Mouse (Mus musculus): ENCODE results near the gene Tex21. TPM values are rescaled to one million over a fixed set of nuclear protein-coding genes. Genes with fewer than 3 reads are reported as not detected.

Gene Tex21
- polyA plus RNA-seq, 2 experiments, result 0.06 to 0.19 TPM

- 87% methylated on average over 6 of the region's 6 CpGs for WGBS
- Histone ChIP-seq H3K4me2 (replicated peaks; ENCODE audit: low read depth, low read length, severe bottlenecking) (no peak overlapping the region), H3K36me3 (ENCODE audit: control insufficient read depth, insufficient read depth, low read length) (peaks cover 17% of the 10 kb centered on the region), H3K4me1 (ENCODE audit: control insufficient read depth, insufficient read depth, low read length) (0 out of 2 replicates have a peak, but pooled peaks cover 4% of the 10 kb centered on the region), H3K9me3 (ENCODE audit: control insufficient read depth, low read length) (no peaks in the 10 kb centered on the region), H3K27ac (replicated peaks; ENCODE audit: low read depth, low read length) (no peak overlapping the region), H3K4me3 (replicated peaks; ENCODE audit: low read length) (no peak overlapping the region), H3K9ac (ENCODE audit: low read depth, low read length, severe bottlenecking) (no peak overlapping the region), H3K27me3 (ENCODE audit: control insufficient read depth, insufficient read depth, low read length) (no peaks in the 10 kb centered on the region)
- ATAC-seq (ENCODE audit: low FRiP score, low read depth) (no peak), DNase-seq (ENCODE audit: low spot score) (no peak)
- no peak for TF ChIP-seq POLR2A (IDR thresholded peaks at IDR 0.05; ENCODE audit: borderline replicate concordance, extremely low read depth, insufficient read depth, insufficient read length)
Observed at GRCm38 (mm10) chr12:76278209-76278608, 31.7 kb upstream of the Tex21 start.

- Histone ChIP-seq H3K4me3 (replicated peaks; ENCODE audit: low read length) (no peak overlapping the region), H3K9me3 (ENCODE audit: control insufficient read depth, low read length) (no peaks in the 10 kb centered on the region), H3K27me3 (ENCODE audit: control insufficient read depth, insufficient read depth, low read length) (no peaks in the 10 kb centered on the region), H3K4me1 (ENCODE audit: control insufficient read depth, insufficient read depth, low read length) (no peaks in the 10 kb centered on the region), H3K9ac (ENCODE audit: low read depth, low read length, severe bottlenecking) (no peak overlapping the region), H3K36me3 (ENCODE audit: control insufficient read depth, insufficient read depth, low read length) (peaks cover 11% of the 10 kb centered on the region; the same call in 1 of the 2 replicates), H3K4me2 (replicated peaks; ENCODE audit: low read depth, low read length, severe bottlenecking) (no peak overlapping the region), H3K27ac (replicated peaks; ENCODE audit: low read depth, low read length) (no peak overlapping the region)
- DNase-seq (ENCODE audit: low spot score) (no peak), ATAC-seq (ENCODE audit: low FRiP score, low read depth) (no peak)
- WGBS, result 89% methylated on average over 10 of the region's 10 CpGs
- TF ChIP-seq POLR2A (IDR thresholded peaks at IDR 0.05; ENCODE audit: borderline replicate concordance, extremely low read depth, insufficient read depth, insufficient read length), result no peak
Observed at GRCm38 (mm10) chr12:76272610-76273524, 26.3 kb upstream of the Tex21 start.

- Histone ChIP-seq H3K27me3 (ENCODE audit: control insufficient read depth, insufficient read depth, low read length) (no peaks in the 10 kb centered on the region), H3K27ac (replicated peaks; ENCODE audit: low read depth, low read length) (no peak overlapping the region), H3K36me3 (ENCODE audit: control insufficient read depth, insufficient read depth, low read length) (peaks cover 11% of the 10 kb centered on the region; the same call in 1 of the 2 replicates), H3K4me2 (replicated peaks; ENCODE audit: low read depth, low read length, severe bottlenecking) (no peak overlapping the region), H3K4me3 (replicated peaks; ENCODE audit: low read length) (no peak overlapping the region), H3K4me1 (ENCODE audit: control insufficient read depth, insufficient read depth, low read length) (no peaks in the 10 kb centered on the region), H3K9me3 (ENCODE audit: control insufficient read depth, low read length) (no peaks in the 10 kb centered on the region), H3K9ac (ENCODE audit: low read depth, low read length, severe bottlenecking) (no peak overlapping the region)
- 92% methylated on average over 6 of the region's 6 CpGs for WGBS
- no peak for TF ChIP-seq POLR2A (IDR thresholded peaks at IDR 0.05; ENCODE audit: borderline replicate concordance, extremely low read depth, insufficient read depth, insufficient read length)
- no peak for DNase-seq (ENCODE audit: low spot score)
- ATAC-seq (ENCODE audit: low FRiP score, low read depth), result no peak
Observed at GRCm38 (mm10) chr12:76271516-76271915, 25.0 kb upstream of the Tex21 start.

GRCm38 (mm10) chr12:76269196-76269595, 22.6 kb upstream of the Tex21 start:
- ATAC-seq (ENCODE audit: low FRiP score, low read depth), result no peak
- Histone ChIP-seq H3K27me3 (ENCODE audit: control insufficient read depth, insufficient read depth, low read length) (no peaks in the 10 kb centered on the region), H3K9ac (ENCODE audit: low read depth, low read length, severe bottlenecking) (no peak overlapping the region), H3K36me3 (ENCODE audit: control insufficient read depth, insufficient read depth, low read length) (peaks cover 11% of the 10 kb centered on the region; the same call in 1 of the 2 replicates), H3K4me2 (replicated peaks; ENCODE audit: low read depth, low read length, severe bottlenecking) (no peak overlapping the region), H3K4me1 (ENCODE audit: control insufficient read depth, insufficient read depth, low read length) (no peaks in the 10 kb centered on the region), H3K4me3 (replicated peaks; ENCODE audit: low read length) (no peak overlapping the region), H3K27ac (replicated peaks; ENCODE audit: low read depth, low read length) (no peak overlapping the region), H3K9me3 (ENCODE audit: control insufficient read depth, low read length) (no peaks in the 10 kb centered on the region)
- no peak for TF ChIP-seq POLR2A (IDR thresholded peaks at IDR 0.05; ENCODE audit: borderline replicate concordance, extremely low read depth, insufficient read depth, insufficient read length)
- no peak for DNase-seq (ENCODE audit: low spot score)
- 84% methylated on average over 7 of the region's 7 CpGs for WGBS

- ATAC-seq (ENCODE audit: low FRiP score, low read depth) (no peak), DNase-seq (ENCODE audit: low spot score) (no peak)
- Histone ChIP-seq H3K27ac (replicated peaks; ENCODE audit: low read depth, low read length) (no peak overlapping the region), H3K4me3 (replicated peaks; ENCODE audit: low read length) (no peak overlapping the region), H3K36me3 (ENCODE audit: control insufficient read depth, insufficient read depth, low read length) (peaks cover 11% of the 10 kb centered on the region; the same call in 1 of the 2 replicates), H3K9ac (ENCODE audit: low read depth, low read length, severe bottlenecking) (no peak overlapping the region), H3K4me1 (ENCODE audit: control insufficient read depth, insufficient read depth, low read length) (no peaks in the 10 kb centered on the region), H3K9me3 (ENCODE audit: control insufficient read depth, low read length) (no peaks in the 10 kb centered on the region), H3K4me2 (replicated peaks; ENCODE audit: low read depth, low read length, severe bottlenecking) (no peak overlapping the region), H3K27me3 (ENCODE audit: control insufficient read depth, insufficient read depth, low read length) (no peaks in the 10 kb centered on the region)
- WGBS, result 76% methylated on average over 10 of the region's 10 CpGs
- no peak for TF ChIP-seq POLR2A (IDR thresholded peaks at IDR 0.05; ENCODE audit: borderline replicate concordance, extremely low read depth, insufficient read depth, insufficient read length)
Observed at GRCm38 (mm10) chr12:76268686-76269085, 22.1 kb upstream of the Tex21 start.
